Mouse (Mus musculus) hindbrain, embryonic 16.5 days (tissue): ENCODE measurements around the gene Elf2. TPM values are rescaled to one million over a fixed set of nuclear protein-coding genes. Genes with fewer than 3 reads are reported as not detected.
A peak's percentile ranks its signal among the peaks of the same experiment; 100 is the strongest.

Experiments used
- ATAC-seq: fragments of 200-750 bp; cut with Nextera tagmentation; 2 replicates; pipeline ENCODE4 v1.8.0; 2017; ENCODE audit warnings: moderate TSS enrichment, moderate library complexity
- H3K27ac ChIP-seq: fragments of 300-500 bp; sonication (generic); 2 replicates; pipeline ENCODE4 v1.5.1; 2014; ENCODE audit warnings: low read depth, mild to moderate bottlenecking, control low read depth, low read length, moderate library complexity
- H3K27me3 ChIP-seq: fragments of 300-500 bp; sonication (generic); replicated peaks from 2 replicates; pipeline ENCODE4 v1.6.1; 2014; ENCODE audit warnings: low read length; ENCODE audit not compliant: control insufficient read depth, insufficient read depth
- H3K36me3 ChIP-seq: fragments of 300-500 bp; sonication (generic); 2 replicates; pipeline ENCODE4 v1.6.1; 2014; ENCODE audit warnings: mild to moderate bottlenecking, low read length, moderate library complexity, mixed read lengths; ENCODE audit not compliant: control insufficient read depth, insufficient read depth
- H3K4me1 ChIP-seq: fragments of 300-500 bp; sonication (generic); 2 replicates; pipeline ENCODE4 v1.6.1; 2014; ENCODE audit warnings: low read depth, low read length; ENCODE audit not compliant: control insufficient read depth, insufficient read depth
- H3K4me2 ChIP-seq: fragments of 300-500 bp; sonication (generic); 2 replicates; pipeline ENCODE4 v1.6.1; 2014; ENCODE audit warnings: mild to moderate bottlenecking, low read length, control low read depth, moderate library complexity
- H3K4me3 ChIP-seq: fragments of 300-500 bp; sonication (generic); 2 replicates; pipeline ENCODE4 v1.5.1; 2014; ENCODE audit warnings: mild to moderate bottlenecking, low read length, control low read depth, moderate library complexity
- H3K9ac ChIP-seq: fragments of 300-500 bp; sonication (generic); 2 replicates; pipeline ENCODE4 v1.6.1; 2014; ENCODE audit warnings: low read depth, mild to moderate bottlenecking, control low read depth, low read length, moderate library complexity
- H3K9me3 ChIP-seq: fragments of 300-500 bp; sonication (generic); 2 replicates; pipeline ENCODE4 v1.6.1; 2014; ENCODE audit warnings: mild to moderate bottlenecking, low read length, moderate library complexity; ENCODE audit not compliant: control insufficient read depth
- WGBS: fragments of 180-500 bp; shearing (Covaris S2); extraction: QIAGEN DNeasy Blood & Tissue Kit; methylation state at CpG from one replicate; pipeline ENCODE4 v1.1.7; 2014; 5-methylcytosine and 5-hydroxymethylcytosine counted together
- polyA plus RNA-seq: library from polyadenylated mRNA; unstranded; fragments of >200 nt; fragmentation: Nextera tagmentation; extraction: Ambion mirVana; gene quantifications from 2 replicates; pipeline ENCODE4 v1.2.1, GENCODE M21; 2015

Gene Elf2
- polyA plus RNA-seq, 1 experiment from 2014 or later: 31.4 TPM

- H3K36me3 ChIP-seq: no peaks in the 10 kb centered on the region
- H3K27me3 ChIP-seq: no peaks in the 10 kb centered on the region
- peak overlapping the region; percentile 89 for H3K4me2 ChIP-seq
- no peaks in the 10 kb centered on the region for H3K9me3 ChIP-seq
- peak overlapping the region; percentile 86 for H3K9ac ChIP-seq
- WGBS: under 1% methylated on average over 45 of the region's 113 CpGs
- H3K4me3 ChIP-seq: peak overlapping the region; percentile 84
- H3K27ac ChIP-seq: peak overlapping the region; percentile 95
- peaks cover 13% of the 10 kb centered on the region for H3K4me1 ChIP-seq
- ATAC-seq: peak; percentile 40
These were observed 520 bp downstream of the Elf2 start for GRCm38 (mm10) chr3:51339734-51340551.

- Histone ChIP-seq H3K9ac (peak overlapping the region; percentile 86), H3K4me1 (peaks cover 13% of the 10 kb centered on the region), H3K4me2 (peak overlapping the region; percentile 89), H3K27me3 (no peaks in the 10 kb centered on the region), H3K27ac (peak overlapping the region; percentile 95), H3K36me3 (no peaks in the 10 kb centered on the region), H3K9me3 (no peaks in the 10 kb centered on the region), H3K4me3 (peak overlapping the region; percentile 84)
- no peak for ATAC-seq
- WGBS: 1% methylated on average over 9 of the region's 9 CpGs
These were observed 1.1 kb downstream of the Elf2 start for GRCm38 (mm10) chr3:51339378-51339733.

- peaks cover 13% of the 10 kb centered on the region for H3K4me1 ChIP-seq
- WGBS: 96% methylated on average over 8 of the region's 8 CpGs
- H3K4me2 ChIP-seq: no peak overlapping the region
- no peaks in the 10 kb centered on the region for H3K36me3 ChIP-seq
- ATAC-seq: no peak
- H3K27me3 ChIP-seq: no peaks in the 10 kb centered on the region
- H3K9me3 ChIP-seq: no peaks in the 10 kb centered on the region
- H3K9ac ChIP-seq: no peak overlapping the region
- H3K27ac ChIP-seq: no peak overlapping the region
- H3K4me3 ChIP-seq: no peak overlapping the region
These were observed 5.1 kb downstream of the Elf2 start for GRCm38 (mm10) chr3:51335378-51335777.

- WGBS: 72% methylated on average over 6 of the region's 6 CpGs
- Histone ChIP-seq H3K9me3 (no peaks in the 10 kb centered on the region), H3K4me2 (no peak overlapping the region), H3K36me3 (no peaks in the 10 kb centered on the region), H3K27ac (no peak overlapping the region), H3K4me3 (no peak overlapping the region), H3K9ac (no peak overlapping the region), H3K4me1 (peaks cover 7% of the 10 kb centered on the region), H3K27me3 (no peaks in the 10 kb centered on the region)
- ATAC-seq: no peak
These were observed 6.5 kb downstream of the Elf2 start for GRCm38 (mm10) chr3:51333950-51334349.

- Histone ChIP-seq H3K9me3 (no peaks in the 10 kb centered on the region), H3K4me2 (no peak overlapping the region; the same call in 1 of the 2 replicates), H3K27me3 (no peaks in the 10 kb centered on the region), H3K4me1 (peaks cover 6% of the 10 kb centered on the region; the same call in 1 of the 2 replicates), H3K36me3 (no peaks in the 10 kb centered on the region), H3K4me3 (no peak overlapping the region), H3K9ac (no peak overlapping the region), H3K27ac (no peak overlapping the region)
- peak; percentile 58; the same call in 1 of the 2 replicates for ATAC-seq
- 45% methylated on average over 10 of the region's 10 CpGs for WGBS
These were observed 7.1 kb downstream of the Elf2 start for GRCm38 (mm10) chr3:51333234-51333889.

GRCm38 (mm10) chr3:51330086-51330485, 10.4 kb downstream of the Elf2 start:
- no peak overlapping the region for H3K4me2 ChIP-seq
- no peaks in the 10 kb centered on the region for H3K9me3 ChIP-seq
- WGBS: 83% methylated on average over 14 of the region's 14 CpGs
- H3K27me3 ChIP-seq: no peaks in the 10 kb centered on the region
- H3K4me3 ChIP-seq: no peak overlapping the region
- H3K36me3 ChIP-seq: no peaks in the 10 kb centered on the region
- no peak for ATAC-seq
- H3K9ac ChIP-seq: no peak overlapping the region
- H3K27ac ChIP-seq: no peak overlapping the region
- H3K4me1 ChIP-seq: peaks cover 4% of the 10 kb centered on the region; the same call in 1 of the 2 replicates

- WGBS: 91% methylated on average over 12 of the region's 12 CpGs
- Histone ChIP-seq H3K27me3 (no peaks in the 10 kb centered on the region), H3K9me3 (no peaks in the 10 kb centered on the region)
These were observed 11.9 kb downstream of the Elf2 start for GRCm38 (mm10) chr3:51328546-51328945.

GRCm38 (mm10) chr3:51327817-51328216, 12.6 kb downstream of the Elf2 start:
- Histone ChIP-seq H3K27ac (no peak overlapping the region), H3K9ac (no peak overlapping the region), H3K4me1 (no peaks in the 10 kb centered on the region), H3K4me2 (no peak overlapping the region), H3K36me3 (0 out of 2 replicates have a peak, but pooled peaks cover 2% of the 10 kb centered on the region), H3K27me3 (no peaks in the 10 kb centered on the region), H3K9me3 (no peaks in the 10 kb centered on the region), H3K4me3 (no peak overlapping the region)
- ATAC-seq: no peak
- WGBS: 74% methylated on average over 5 of the region's 5 CpGs

More at GRCm38 (mm10) chr3:51328546-51328945, 11.9 kb downstream of the Elf2 start:
- Histone ChIP-seq H3K27ac (no peak overlapping the region), H3K36me3 (no peaks in the 10 kb centered on the region), H3K4me2 (no peak overlapping the region), H3K4me1 (peaks cover 4% of the 10 kb centered on the region; the same call in 1 of the 2 replicates), H3K9ac (no peak overlapping the region), H3K4me3 (no peak overlapping the region)
- no peak for ATAC-seq

- Histone ChIP-seq H3K27ac (no peak overlapping the region), H3K36me3 (0 out of 2 replicates have a peak, but pooled peaks cover 2% of the 10 kb centered on the region), H3K4me3 (no peak overlapping the region), H3K4me1 (no peaks in the 10 kb centered on the region), H3K9me3 (no peaks in the 10 kb centered on the region), H3K27me3 (no peaks in the 10 kb centered on the region), H3K9ac (no peak overlapping the region), H3K4me2 (no peak overlapping the region)
- peak; percentile 48; the same call in 1 of the 2 replicates for ATAC-seq
- WGBS: 92% methylated on average over 5 of the region's 5 CpGs
These were observed 13.1 kb downstream of the Elf2 start for GRCm38 (mm10) chr3:51327429-51327797.
